Mouse (Mus musculus) heart, postnatal 0 days (tissue): ENCODE data around the gene Lix1.

ENCODE experiments used
- CTCF ChIP-seq: IDR thresholded peaks from 2 replicates; pipeline ENCODE4 v1.5.1; 2016; ENCODE audit warnings: antibody characterized with exemption, control low read depth, low read depth
- EP300 ChIP-seq: IDR thresholded peaks from 2 replicates; pipeline ENCODE4 v1.6.1; 2016; ENCODE audit warnings: antibody characterized with exemption, low read depth

DNA sequence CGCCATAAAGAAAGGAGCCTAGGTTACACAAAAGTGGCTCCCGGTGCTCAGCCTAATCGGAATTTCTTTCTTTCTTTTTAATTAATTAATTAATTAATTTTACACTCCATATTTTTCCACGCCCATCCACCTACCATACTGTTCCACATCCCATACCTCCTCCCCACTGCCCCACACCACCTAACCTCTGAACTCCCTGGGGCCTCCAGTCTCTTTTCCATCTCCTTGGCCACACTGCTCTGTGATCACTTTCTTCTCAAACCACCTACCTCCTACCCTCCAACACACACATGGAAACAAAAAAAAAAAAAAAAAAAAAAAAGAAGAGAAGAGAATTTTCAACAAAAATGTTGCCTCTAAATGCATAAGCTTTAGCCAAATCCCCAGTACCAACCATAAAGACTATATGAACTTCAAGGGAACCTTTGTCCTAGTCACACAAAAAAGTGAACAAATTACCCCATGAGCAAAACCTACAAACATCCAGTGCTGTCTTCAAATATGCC lies 22.9 kb downstream of the Lix1 start:
- TF ChIP-seq CTCF = no peak
- no peak for TF ChIP-seq EP300
